Mouse (Mus musculus) CH12.LX (cell line): ENCODE data around the gene Vamp8. TPM values are rescaled to one million over a fixed set of nuclear protein-coding genes. Genes with fewer than 3 reads are reported as not detected.

Experiments
- DNase-seq: peaks from one replicate; pipeline ENCODE4 v3.0.0-alpha.2; 2013; ENCODE audit errors: extremely low read depth
- H3K27ac ChIP-seq: 2 replicates; pipeline ENCODE4 v1.5.1; 2012; ENCODE audit warnings: low read depth, mild to moderate bottlenecking, control low read depth, moderate library complexity; ENCODE audit not compliant: insufficient read depth
- H3K27me3 ChIP-seq: replicated peaks from 2 replicates; pipeline ENCODE3; 2012; ENCODE audit warnings: inconsistent platforms
- H3K36me3 ChIP-seq, 2 experiments: replicated peaks in 1 of 2; 2 replicates each; pipeline versions ENCODE3 to v1.6.1; 2012; ENCODE audit warnings: inconsistent platforms in 1 of 2, low read length in 1 of 2, mild to moderate bottlenecking in 1 of 2, mixed read lengths in 1 of 2, moderate library complexity in 1 of 2; ENCODE audit not compliant: control insufficient read depth in 1 of 2, insufficient read depth in 1 of 2
- H3K4me1 ChIP-seq, 2 experiments: 2 replicates each; pipeline ENCODE4 v1.6.1; 2012; ENCODE audit warnings: inconsistent platforms in 1 of 2, moderate library complexity in 1 of 2; ENCODE audit not compliant: insufficient read depth in 2 of 2, control insufficient read depth in 1 of 2
- H3K4me2 ChIP-seq: 2 replicates; pipeline ENCODE4 v1.6.1; 2012; ENCODE audit warnings: low read depth, mild to moderate bottlenecking, control low read depth; ENCODE audit not compliant: poor library complexity, insufficient read depth, severe bottlenecking
- H3K4me3 ChIP-seq, 3 experiments: fragments of 150-350 bp in 1 of 3; sonication (generic) in 1 of 3; replicated peaks in 1 of 3; 2 replicates each; pipeline versions ENCODE3 to v1.5.1; 2011 to 2012; ENCODE audit warnings: low read depth in 2 of 3, low read length in 2 of 3, mild to moderate bottlenecking in 2 of 3, moderate library complexity in 2 of 3, control low read depth in 1 of 3, improper control_type of control experiment in 1 of 3, inconsistent platforms in 1 of 3, mixed read lengths in 1 of 3; ENCODE audit not compliant: poor library complexity in 1 of 3
- H3K79me2 ChIP-seq: replicated peaks from 2 replicates; pipeline ENCODE4 v1.6.1; 2012; ENCODE audit warnings: mild to moderate bottlenecking, moderate library complexity; ENCODE audit not compliant: control insufficient read depth, poor library complexity, insufficient read depth, severe bottlenecking; ENCODE audit errors: extremely low read depth
- H3K9ac ChIP-seq: 2 replicates; pipeline ENCODE4 v1.6.1; 2012; ENCODE audit warnings: low read depth, mild to moderate bottlenecking, control low read depth, moderate library complexity; ENCODE audit not compliant: insufficient read depth
- H3K9me3 ChIP-seq: replicated peaks from 2 replicates; pipeline ENCODE3; 2012; ENCODE audit warnings: low read length, inconsistent platforms, mixed read lengths
- BHLHE40 ChIP-seq: IDR thresholded peaks from 2 replicates; pipeline ENCODE4 v1.6.1; 2011; ENCODE audit warnings: mild to moderate bottlenecking, low read depth, low read length, improper control_type of control experiment
- CTCF ChIP-seq, 2 experiments: IDR thresholded peaks in 1 of 2; conservative IDR thresholded peaks in 1 of 2; 2 replicates each; pipeline ENCODE4 v1.5.1; 2011 to 2012; ENCODE audit warnings: low read depth in 2 of 2, low read length in 2 of 2, improper control_type of control experiment in 1 of 2, inconsistent platforms in 1 of 2, mild to moderate bottlenecking in 1 of 2, moderate library complexity in 1 of 2
- ETS1 ChIP-seq: conservative IDR thresholded peaks from 2 replicates; pipeline ENCODE4 v1.6.1; 2012; ENCODE audit warnings: low read depth, mild to moderate bottlenecking, inconsistent platforms, low read length, improper control_type of control experiment, moderate library complexity
- KAT2A ChIP-seq: IDR thresholded peaks from 2 replicates; pipeline ENCODE4 v1.6.1; 2012; ENCODE audit warnings: low read length, improper control_type of control experiment, inconsistent platforms; ENCODE audit not compliant: insufficient replicate concordance
- MAX ChIP-seq: IDR thresholded peaks from 2 replicates; pipeline ENCODE4 v1.6.1; 2011; ENCODE audit warnings: low read length, improper control_type of control experiment
- MEF2A ChIP-seq: IDR thresholded peaks from 2 replicates; pipeline ENCODE4 v1.6.1; 2014; ENCODE audit warnings: low read depth, mild to moderate bottlenecking, inconsistent platforms, low read length, improper control_type of control experiment, borderline replicate concordance
- MXI1 ChIP-seq: IDR thresholded peaks from 2 replicates; pipeline ENCODE4 v1.6.1; 2011; ENCODE audit warnings: mild to moderate bottlenecking, low read depth, low read length, improper control_type of control experiment
- NELFE ChIP-seq: IDR thresholded peaks from 2 replicates; pipeline ENCODE4 v1.6.1; 2011; ENCODE audit warnings: low read depth, low read length, improper control_type of control experiment
- POLR2A ChIP-seq: IDR thresholded peaks from 2 replicates; pipeline ENCODE4 v1.6.1; 2011; ENCODE audit warnings: low read depth, mild to moderate bottlenecking, improper control_type of control experiment, low read length
- UBTF ChIP-seq: IDR thresholded peaks from 2 replicates; pipeline ENCODE4 v1.6.1; 2012; ENCODE audit warnings: low read depth, mild to moderate bottlenecking, inconsistent platforms, low read length, improper control_type of control experiment, moderate library complexity
- ZC3H11A ChIP-seq: IDR thresholded peaks from 2 replicates; pipeline ENCODE4 v1.6.1; 2012; ENCODE audit warnings: low read depth, mild to moderate bottlenecking, inconsistent platforms, low read length, improper control_type of control experiment
- ZKSCAN1 ChIP-seq: IDR thresholded peaks from 2 replicates; pipeline ENCODE4 v1.6.1; 2012; ENCODE audit warnings: low read depth, inconsistent platforms, low read length, improper control_type of control experiment, borderline replicate concordance
- dilution Hi-C: fragments of 300-500 bp; cut with MboI; formaldehyde crosslinking; loops from 2 replicates; pipeline ENCODE4 v1.14.3; 2020; ENCODE audit warnings: low sequenced_read_pairs; ENCODE audit not compliant: extremely low pct_unique_long_range_greater_than_20kb, extremely low pct_ligation_motif_present
- in situ Hi-C: fragments of 300-500 bp; cut with MboI; formaldehyde crosslinking; loops from 3 replicates; pipeline ENCODE4 v1.14.3; 2019; ENCODE audit warnings: low sequenced_read_pairs, low pct_ligation_motif_present, low pct_unique_long_range_greater_than_20kb, mixed read lengths
- polyA plus RNA-seq: library from polyadenylated mRNA; unstranded; fragments of >175 nt; gene quantifications from 2 replicates; pipeline ENCODE4 v1.2.1, GENCODE M21; 2012; ENCODE audit warnings: low read depth; ENCODE audit not compliant: insufficient read length
- total RNA-seq, 2 experiments: library from RNA; depleted of rRNA; stranded (reverse); fragments of 300-350 nt in 1 of 2; fragments of >200 nt in 1 of 2; gene quantifications; 2 replicates each; pipeline ENCODE4 v1.2.3; 2012 to 2014

The Vamp8 gene
- total and polyA plus RNA-seq, 3 experiments, result 98.9 to 130 (median 110) TPM

DNA sequence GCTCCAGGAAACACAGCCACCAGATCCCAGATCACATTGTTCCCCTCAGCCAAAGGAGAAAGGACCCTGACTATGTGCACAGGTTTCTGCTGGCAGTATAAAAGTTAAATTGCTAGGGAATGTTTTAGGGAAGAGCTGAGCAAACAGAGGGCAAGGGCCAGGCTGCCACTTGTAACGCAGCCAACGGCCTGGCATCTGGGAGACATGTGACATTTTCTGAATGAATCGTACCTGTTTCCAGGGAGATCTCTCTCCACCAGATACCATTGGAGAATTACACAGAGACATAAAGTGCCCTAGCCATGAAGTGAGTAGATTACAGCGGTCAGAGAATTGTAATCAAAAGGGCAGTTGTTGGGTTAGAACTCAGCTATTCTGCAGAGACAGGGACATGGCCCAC lies 17.3 kb downstream of the Vamp8 start:
- H3K4me3 ChIP-seq, result no peak overlapping the region
- peaks cover 2 to 12% of the 10 kb centered on the region in 2 experiments; a peak in 3 of 4 replicates for H3K4me1 ChIP-seq
- no peaks in the 10 kb centered on the region for H3K9me3 ChIP-seq
- H3K27me3 ChIP-seq, result peaks cover 3% of the 10 kb centered on the region
- DNase-seq, result no peak
- no peak for TF ChIP-seq KAT2A
- no peak for TF ChIP-seq MXI1
- no peak for TF ChIP-seq POLR2A
- TF ChIP-seq CTCF (conservative IDR thresholded peaks at IDR 0.05 in 1 of 2, IDR thresholded peaks at IDR 0.05 in 1 of 2; ENCODE audit: low read depth in 2 of 2, low read length in 2 of 2), result no peak
- TF ChIP-seq MAX, result no peak
- TF ChIP-seq ETS1, result no peak
- no peak for TF ChIP-seq ZKSCAN1
- TF ChIP-seq, all 38 proteins: peak for 0
- Histone ChIP-seq H3K4me2 (no peak overlapping the region), H3K27ac (no peak overlapping the region), H3K36me3 (no peaks in the 10 kb centered on the region), H3K79me2 (no peaks in the 10 kb centered on the region), H3K9ac (no peak overlapping the region)
- in situ Hi-C loops (no loop called here), dilution Hi-C loops (no loop called here)

GRCm38 (mm10) chr6:72371571-72371970 lies 18.9 kb downstream of the Vamp8 start:
- Histone ChIP-seq H3K9ac (no peak overlapping the region), H3K79me2 (no peaks in the 10 kb centered on the region), H3K36me3 (no peaks in the 10 kb centered on the region), H3K9me3 (no peaks in the 10 kb centered on the region), H3K4me1 (peaks cover 2 to 6% of the 10 kb centered on the region in 2 experiments; a peak in 3 of 4 replicates), H3K27ac (no peak overlapping the region), H3K4me3 (no peak overlapping the region), H3K27me3 (peaks cover 3% of the 10 kb centered on the region)
- dilution Hi-C loops (no loop called here), in situ Hi-C loops (no loop called here)
- DNase-seq, result no peak
- TF ChIP-seq NELFE (no peak), ZKSCAN1 (no peak), CTCF (conservative IDR thresholded peaks at IDR 0.05 in 1 of 2, IDR thresholded peaks at IDR 0.05 in 1 of 2; ENCODE audit: low read depth in 2 of 2, low read length in 2 of 2) (no peak), ZC3H11A (no peak), MEF2A (no peak)
- TF ChIP-seq, all 38 proteins: peak for 0
- H3K4me2 ChIP-seq, result no peak overlapping the region

DNA sequence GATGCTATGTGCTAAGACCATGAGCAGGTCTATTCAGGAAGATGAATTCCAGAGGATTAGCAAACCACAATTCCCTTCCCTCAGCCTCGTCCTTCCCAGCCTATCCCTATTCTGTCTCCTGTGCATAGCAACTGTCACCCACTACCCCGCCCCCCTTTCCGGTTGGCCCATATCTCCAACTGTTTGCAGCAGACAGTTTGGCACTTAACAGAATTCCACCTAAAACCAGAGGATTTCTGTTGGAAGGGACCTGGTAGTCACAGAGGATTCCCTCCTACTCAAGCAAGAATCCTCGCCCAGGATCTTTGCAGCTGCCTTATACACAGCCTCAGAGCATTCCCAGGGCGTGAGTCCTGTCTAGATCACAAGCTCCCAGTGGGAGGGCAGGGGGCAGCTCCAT lies 19.4 kb downstream of the Vamp8 start:
- DNase-seq, result no peak
- no peak overlapping the region for H3K4me2 ChIP-seq
- no peak overlapping the region for H3K27ac ChIP-seq
- H3K36me3 ChIP-seq, result no peaks in the 10 kb centered on the region
- peaks cover 3% of the 10 kb centered on the region for H3K27me3 ChIP-seq
- no peak overlapping the region for H3K4me3 ChIP-seq
- no peaks in the 10 kb centered on the region for H3K79me2 ChIP-seq
- in situ Hi-C loops, result no loop called here
- no peak overlapping the region for H3K9ac ChIP-seq
- TF ChIP-seq MEF2A (no peak), MAX (no peak), UBTF (no peak), BHLHE40 (no peak), ZC3H11A (no peak)
- H3K9me3 ChIP-seq, result no peaks in the 10 kb centered on the region
- H3K4me1 ChIP-seq, result peaks cover 2 to 6% of the 10 kb centered on the region in 2 experiments; a peak in 2 of 4 replicates
- dilution Hi-C loops, result no loop called here
